8 mouse cellular contexts compared by ENCODE assay signal in genomic region chr8:121578676-121579451, GRCm38 (mm10). TPM values are rescaled to one million over a fixed set of nuclear protein-coding genes. Genes with fewer than 3 reads are reported as not detected.
DNase-seq lines count a peak whose midpoint lies in the region; ATAC-seq lines count a peak whose summit lies in the region.

Fbxo31 (minus strand) TSS chr8:121578806.

- peak; percentile 91 for ATAC-seq in hindbrain, embryonic 11.5 days (ENCODE audit: low FRiP score)

- H3K27me3 ChIP-seq in hindbrain, embryonic 11.5 days (ENCODE audit: control insufficient read depth, insufficient read depth, low read length) = no peaks in the 10 kb centered on the region

- DNase-seq in Muller cell, postnatal 12 days (ENCODE audit: inconsistent ontology term) = peak; percentile 98
- peak; percentile 95 for DNase-seq in cerebellum, adult 9-11 months
- peak; percentile 93 to 98 for DNase-seq in frontal cortex, adult 2 months (ENCODE audit: extremely low spot score in 1 of 2, low spot score in 1 of 2)
- DNase-seq in hindbrain, embryonic 11.5 days (ENCODE audit: low spot score) = peak; percentile 95
- DNase-seq in layer of hippocampus, postnatal 10 days (ENCODE audit: low spot score in 2 of 2) = peak; percentile 91 to 94
- peak; percentile 96 for DNase-seq in lung, postnatal 10 days
- peak; percentile 92 for DNase-seq in ovary, postnatal 36 days (ENCODE audit: low spot score)
- DNase-seq in thymus, postnatal 25 days = peak; percentile 94

- H3K9ac ChIP-seq in hindbrain, embryonic 11.5 days (ENCODE audit: low read depth, low read length) = peak within 1 kb of the TSS; percentile 89

- peak within 1 kb of the TSS; percentile 79 for H3K4me2 ChIP-seq in hindbrain, embryonic 11.5 days (replicated peaks; ENCODE audit: low read depth, low read length)

- H3K4me3 ChIP-seq in hindbrain, embryonic 11.5 days (ENCODE audit: low read depth, low read length) = peak within 1 kb of the TSS; percentile 87

- H3K27ac ChIP-seq in hindbrain, embryonic 11.5 days (ENCODE audit: low read depth, low read length) = peak within 1 kb of the TSS; percentile 63

- peaks cover 5% of the 10 kb centered on the region; the same call in 1 of the 2 replicates for H3K4me1 ChIP-seq in hindbrain, embryonic 11.5 days (replicated peaks; ENCODE audit: control insufficient read depth, insufficient read depth, low read length)

- WGBS in hindbrain, embryonic 11.5 days = 2% methylated on average over 43 of the region's 63 CpGs

- H3K9me3 ChIP-seq in hindbrain, embryonic 11.5 days (ENCODE audit: control insufficient read depth, low read length) = no peaks in the 10 kb centered on the region

- H3K36me3 ChIP-seq in hindbrain, embryonic 11.5 days (ENCODE audit: control insufficient read depth, insufficient read depth, low read length) = no peaks in the 10 kb centered on the region

RNA-seq across cellular contexts. Expression of gene Fbxo31, which starts in this region (rescaled TPM):
- polyA plus RNA-seq in frontal cortex, adult 2 months (2012; rRNA removed) = 70.9 and 77.2 TPM in 2 replicates
- 12.0 and 13.2 TPM in 2 replicates for polyA plus RNA-seq in hindbrain, embryonic 11.5 days (2014; fragmentation: Nextera tagmentation; extraction: Ambion mirVana)
- total RNA-seq in layer of hippocampus, postnatal 10 days (2021) = 10 to 100 TPM; 88.4 to 95.5 TPM

Comparison
In these comparisons a context has a peak if more than half of its experiments do, and no peak if none do; other contexts are left out.
1. Peak in every context shown above with its lines: DNase-seq, ATAC-seq, H3K4me3 ChIP-seq and H3K27ac ChIP-seq.